Mouse (Mus musculus) large intestine, adult 2 months (tissue): ENCODE data around the gene Zcchc4. TPM values are rescaled to one million over a fixed set of nuclear protein-coding genes. Genes with fewer than 3 reads are reported as not detected.

ENCODE experiments used
- DNase-seq: peaks from one replicate; pipeline ENCODE4 v3.0.0-alpha.2; 2012; ENCODE audit warnings: low read depth, low spot score
- WGBS: fragments of 180-500 bp; shearing (Covaris S2); methylation state at CpG from one replicate; pipeline ENCODE4 v1.1.7; 2018; 5-methylcytosine and 5-hydroxymethylcytosine counted together
- polyA plus RNA-seq: library from polyadenylated mRNA; depleted of rRNA; stranded (reverse); fragments of >200 nt; gene quantifications from 2 replicates; pipeline ENCODE4 v1.2.3, GENCODE M21; 2012; rRNA removed

Gene Zcchc4
- polyA plus RNA-seq, 1 experiment = 4.9 TPM

DNA sequence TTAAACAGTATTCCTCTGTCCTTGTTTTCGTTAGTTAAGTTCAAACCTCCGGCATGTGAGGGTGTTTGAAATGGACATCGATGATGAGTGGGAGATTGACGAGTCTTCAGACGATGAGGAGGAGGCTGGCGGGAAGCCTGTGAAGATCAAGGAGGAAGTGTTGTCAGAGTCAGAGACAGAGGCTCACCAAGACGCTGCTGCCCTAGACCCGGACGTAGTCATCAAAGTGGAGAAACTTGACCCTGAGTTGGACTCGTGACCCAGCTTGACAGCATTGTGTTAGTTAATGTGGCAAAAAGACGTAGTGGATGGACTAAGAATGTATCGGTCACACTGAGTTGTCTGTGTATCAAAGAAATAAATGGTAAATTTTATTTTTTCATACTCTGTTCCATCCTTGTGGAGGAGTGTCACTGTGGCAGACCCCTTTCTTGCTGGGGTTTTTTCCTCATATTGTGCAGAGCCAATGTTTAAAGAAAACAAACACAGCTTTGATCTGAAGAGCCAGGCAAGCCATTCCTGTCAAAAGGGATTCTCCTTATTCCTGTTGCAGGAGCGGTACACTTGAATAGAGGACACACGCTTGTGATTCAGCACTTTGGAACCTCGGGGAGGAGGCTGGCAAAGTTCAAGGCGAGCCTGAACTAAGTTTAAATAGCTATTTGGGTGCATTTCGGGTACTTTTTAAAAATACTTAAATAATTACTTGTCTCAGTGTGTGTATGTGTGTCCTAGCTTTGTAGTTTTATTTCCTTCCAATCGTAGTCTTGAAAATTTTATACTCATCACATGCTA is 91.3 kb downstream of the Zcchc4 start:
- WGBS = 87% methylated on average over 18 of the region's 18 CpGs

GRCm38 (mm10) chr5:52868918-52869703 is 93.9 kb downstream of the Zcchc4 start:
- WGBS = 73% methylated on average over 12 of the region's 12 CpGs
- DNase-seq = no peak

More for the DNA sequence above, 91.3 kb downstream of the Zcchc4 start:
- no peak for DNase-seq

DNA sequence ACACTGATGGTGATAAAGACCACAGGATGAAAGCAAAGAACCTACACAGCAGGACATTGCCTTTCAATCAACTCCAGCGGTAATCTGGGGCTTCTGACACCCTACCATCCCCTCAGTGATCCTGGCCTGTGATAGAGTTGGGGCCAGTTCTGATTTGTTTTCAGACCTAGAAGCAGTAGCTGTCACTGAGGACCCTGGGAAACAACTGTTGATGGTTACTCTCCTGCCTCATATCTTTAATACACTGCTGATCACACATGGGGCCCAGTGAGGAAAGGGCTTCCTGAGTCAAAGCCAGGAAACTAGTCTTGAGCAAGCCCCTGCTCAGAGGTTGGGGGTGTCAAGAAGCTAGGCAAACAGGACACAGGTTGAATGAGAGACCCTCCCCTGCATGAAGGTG is 96.3 kb downstream of the Zcchc4 start:
- DNase-seq = no peak
- 65% methylated on average over 1 of the region's 1 CpGs for WGBS

- DNase-seq = no peak
Observed at GRCm38 (mm10) chr5:52871986-52872385, 96.8 kb downstream of the Zcchc4 start.

More at GRCm38 (mm10) chr5:52871986-52872385, 96.8 kb downstream of the Zcchc4 start:
- 90% methylated on average over 13 of the region's 13 CpGs for WGBS

Other genes with a start within 250 kb of the Zcchc4 start
- 1.4 and 1.6 TPM in 2 replicates for gene Lgi2, start 208.9 kb upstream of the Zcchc4 start, polyA plus RNA-seq
- 6.3 and 10.8 TPM in 2 replicates for gene Sepsecs, start 105.7 kb upstream of the Zcchc4 start, polyA plus RNA-seq
- 16.5 and 52.1 TPM in 2 replicates for gene Pi4k2b, start 33.8 kb upstream of the Zcchc4 start, polyA plus RNA-seq
- gene Anapc4, start 58.6 kb downstream of the Zcchc4 start, polyA plus RNA-seq = 13.5 and 16.1 TPM in 2 replicates